Mouse (Mus musculus) WW6 (cell line): ENCODE measurements at regions not wholly inside any gene's neighbourhood (a gene's known extent, or its start where the extent isn't known, plus 50 kb on each side); places are given as distances from the start of the nearest gene placed in this dataset.

Experiments used
- DNase-seq: peaks from one replicate; pipeline ENCODE4 v3.0.0-alpha.2; 2013; ENCODE audit warnings: low read depth, low spot score

- DNase-seq: no peak
Measured at GRCm38 (mm10) chrX:156736951-156737553, 678.1 kb downstream of the Phex start.

- no peak for DNase-seq
Measured at GRCm38 (mm10) chrX:156692236-156692635, 722.9 kb downstream of the Phex start.

- peak; percentile 1 for DNase-seq
Measured at GRCm38 (mm10) chrX:156677911-156678310, 737.2 kb downstream of the Phex start.

GRCm38 (mm10) chrX:156673661-156674060 lies 741.5 kb downstream of the Phex start:
- DNase-seq: no peak

- no peak for DNase-seq
Measured at GRCm38 (mm10) chrX:156669521-156669920, 745.6 kb downstream of the Phex start.
